Mouse (Mus musculus) embryonic facial prominence, embryonic 10.5 days (tissue): Measurements from ENCODE around the gene Kdelr2. TPM values are rescaled to one million over a fixed set of nuclear protein-coding genes. Genes with fewer than 3 reads are reported as not detected.

Source experiments
- DNase-seq: peaks from one replicate; pipeline ENCODE4 v3.0.0-alpha.2; 2017; ENCODE audit warnings: low spot score
- H3K27ac ChIP-seq: fragments of 300-500 bp; sonication (generic); replicated peaks from 2 replicates; pipeline ENCODE4 v1.5.1; 2016; ENCODE audit warnings: mild to moderate bottlenecking
- H3K27me3 ChIP-seq: fragments of 300-500 bp; sonication (generic); replicated peaks from 2 replicates; pipeline ENCODE4 v1.6.1; 2016; ENCODE audit warnings: low read depth, mild to moderate bottlenecking; ENCODE audit not compliant: poor library complexity, severe bottlenecking
- H3K36me3 ChIP-seq: fragments of 300-500 bp; sonication (generic); replicated peaks from 2 replicates; pipeline ENCODE4 v1.6.1; 2016; ENCODE audit warnings: mild to moderate bottlenecking, moderate library complexity
- H3K4me1 ChIP-seq: fragments of 300-500 bp; sonication (generic); 2 replicates; pipeline ENCODE4 v1.6.1; 2016
- H3K4me3 ChIP-seq: fragments of 300-500 bp; sonication (generic); 2 replicates; pipeline ENCODE4 v1.5.1; 2016; ENCODE audit warnings: mild to moderate bottlenecking, moderate library complexity
- H3K9me3 ChIP-seq: fragments of 300-500 bp; sonication (generic); 2 replicates; pipeline ENCODE4 v1.6.1; 2016; ENCODE audit warnings: mild to moderate bottlenecking
- WGBS: fragments of 180-500 bp; shearing (Covaris S2); methylation state at CpG from one replicate; pipeline ENCODE4 v1.1.7; 2016; 5-methylcytosine and 5-hydroxymethylcytosine counted together
- polyA plus RNA-seq: library from polyadenylated mRNA; unstranded; fragments of >200 nt; fragmentation: Nextera tagmentation; extraction: Ambion mirVana; gene quantifications from 2 replicates; pipeline ENCODE4 v1.2.1, GENCODE M21; 2016

Kdelr2 gene
- polyA plus RNA-seq = 221 and 226 TPM in 2 replicates

- H3K36me3 ChIP-seq = peaks cover 39% of the 10 kb centered on the region
- H3K9me3 ChIP-seq = no peaks in the 10 kb centered on the region
- peak within 1 kb of the TSS; percentile 97 for H3K4me3 ChIP-seq
- peaks cover 22% of the 10 kb centered on the region for H3K4me1 ChIP-seq
- DNase-seq = peak; percentile 95
- no peaks in the 10 kb centered on the region for H3K27me3 ChIP-seq
- 1% methylated on average over 72 of the region's 72 CpGs for whole genome bisulfite sequencing
- H3K27ac ChIP-seq = peak within 1 kb of the TSS; percentile 91
Measured at GRCm38 (mm10) chr5:143403221-143404147, at the start of gene Kdelr2. Gene Kdelr2, plus strand, starts transcription at chr5:143403838.

- DNase-seq = no peak
- Histone ChIP-seq H3K27ac (no peak overlapping the region), H3K4me3 (no peak overlapping the region), H3K27me3 (peaks cover 60% of the 10 kb centered on the region), H3K4me1 (peaks cover 19% of the 10 kb centered on the region), H3K9me3 (peaks cover 3% of the 10 kb centered on the region; the same call in 1 of the 2 replicates), H3K36me3 (no peaks in the 10 kb centered on the region)
- 40% methylated on average over 5 of the region's 5 CpGs for WGBS
Measured at GRCm38 (mm10) chr5:143356017-143356416, 47.6 kb upstream of the Kdelr2 start.

- 14% methylated on average over 17 of the region's 17 CpGs for WGBS
- peak within 1 kb of the TSS; percentile 48 for H3K4me3 ChIP-seq
- H3K27ac ChIP-seq = peak within 1 kb of the TSS; percentile 19; the same call in 1 of the 2 replicates
- peaks cover 19% of the 10 kb centered on the region for H3K4me1 ChIP-seq
- peaks cover 61% of the 10 kb centered on the region for H3K27me3 ChIP-seq
- H3K9me3 ChIP-seq = peaks cover 3% of the 10 kb centered on the region; the same call in 1 of the 2 replicates
- no peaks in the 10 kb centered on the region for H3K36me3 ChIP-seq
- peak; percentile 54 for DNase-seq
Measured at GRCm38 (mm10) chr5:143356686-143357388, 46.8 kb upstream of the Kdelr2 start, which contains the start of gene Grid2ip. Gene Grid2ip, plus strand, starts transcription at chr5:143357338.

- Histone ChIP-seq H3K27me3 (peaks cover 68% of the 10 kb centered on the region), H3K9me3 (peaks cover 2% of the 10 kb centered on the region; the same call in 1 of the 2 replicates), H3K4me1 (peaks cover 19% of the 10 kb centered on the region), H3K36me3 (no peaks in the 10 kb centered on the region), H3K4me3 (peak overlapping the region; percentile 48), H3K27ac (peak overlapping the region; percentile 19; the same call in 1 of the 2 replicates)
- 3% methylated on average over 28 of the region's 28 CpGs for WGBS
- DNase-seq = peak; percentile 35
Measured at GRCm38 (mm10) chr5:143357564-143357963, 46.1 kb upstream of the Kdelr2 start.

GRCm38 (mm10) chr5:143359263-143359662 is 44.4 kb upstream of the Kdelr2 start:
- H3K9me3 ChIP-seq = no peaks in the 10 kb centered on the region
- no peak for DNase-seq
- H3K4me3 ChIP-seq = no peak overlapping the region
- 41% methylated on average over 7 of the region's 7 CpGs for WGBS
- H3K27me3 ChIP-seq = peaks cover 85% of the 10 kb centered on the region
- no peaks in the 10 kb centered on the region for H3K36me3 ChIP-seq
- peaks cover 30% of the 10 kb centered on the region for H3K4me1 ChIP-seq
- no peak overlapping the region for H3K27ac ChIP-seq

GRCm38 (mm10) chr5:143360000-143360399 is 43.6 kb upstream of the Kdelr2 start:
- Histone ChIP-seq H3K4me1 (peaks cover 37% of the 10 kb centered on the region), H3K27ac (no peak overlapping the region), H3K27me3 (peaks cover 88% of the 10 kb centered on the region), H3K9me3 (no peaks in the 10 kb centered on the region), H3K36me3 (no peaks in the 10 kb centered on the region), H3K4me3 (no peak overlapping the region)
- WGBS = 54% methylated on average over 5 of the region's 5 CpGs
- DNase-seq = peak; percentile 48

GRCm38 (mm10) chr5:143361428-143361827 is 42.2 kb upstream of the Kdelr2 start:
- Histone ChIP-seq H3K36me3 (no peaks in the 10 kb centered on the region), H3K4me3 (no peak overlapping the region), H3K9me3 (no peaks in the 10 kb centered on the region), H3K27ac (no peak overlapping the region), H3K4me1 (peaks cover 33% of the 10 kb centered on the region), H3K27me3 (peaks cover 88% of the 10 kb centered on the region)
- no peak for DNase-seq
- 67% methylated on average over 7 of the region's 7 CpGs for WGBS

GRCm38 (mm10) chr5:143363678-143364615 is 39.7 kb upstream of the Kdelr2 start:
- Histone ChIP-seq H3K27ac (peak overlapping the region; percentile 58), H3K4me1 (peaks cover 19% of the 10 kb centered on the region), H3K4me3 (peak overlapping the region; percentile 67), H3K9me3 (no peaks in the 10 kb centered on the region), H3K36me3 (no peaks in the 10 kb centered on the region), H3K27me3 (peaks cover 83% of the 10 kb centered on the region)
- peak; percentile 89 for DNase-seq
- WGBS = under 1% methylated on average over 47 of the region's 47 CpGs

GRCm38 (mm10) chr5:143367931-143368330 is 35.7 kb upstream of the Kdelr2 start:
- Histone ChIP-seq H3K9me3 (no peaks in the 10 kb centered on the region), H3K4me1 (peaks cover 33% of the 10 kb centered on the region), H3K36me3 (no peaks in the 10 kb centered on the region), H3K4me3 (no peak overlapping the region), H3K27me3 (peaks cover 94% of the 10 kb centered on the region), H3K27ac (no peak overlapping the region)
- WGBS = 82% methylated on average over 3 of the region's 3 CpGs
- no peak for DNase-seq

- no peaks in the 10 kb centered on the region for H3K36me3 ChIP-seq
- H3K4me3 ChIP-seq = peak overlapping the region; percentile 48
- no peak overlapping the region for H3K27ac ChIP-seq
- peaks cover 21% of the 10 kb centered on the region for H3K4me1 ChIP-seq
- WGBS = under 1% methylated on average over 36 of the region's 36 CpGs
- H3K27me3 ChIP-seq = peaks cover 94% of the 10 kb centered on the region
- no peaks in the 10 kb centered on the region for H3K9me3 ChIP-seq
- DNase-seq = peak; percentile 37
Measured at GRCm38 (mm10) chr5:143369611-143370255, 33.9 kb upstream of the Kdelr2 start.

GRCm38 (mm10) chr5:143370416-143371145 is 33.1 kb upstream of the Kdelr2 start:
- Histone ChIP-seq H3K36me3 (no peaks in the 10 kb centered on the region), H3K9me3 (no peaks in the 10 kb centered on the region), H3K4me1 (peaks cover 23% of the 10 kb centered on the region), H3K27ac (no peak overlapping the region), H3K4me3 (peak overlapping the region; percentile 48), H3K27me3 (peaks cover 94% of the 10 kb centered on the region)
- DNase-seq = no peak
- WGBS = 26% methylated on average over 17 of the region's 17 CpGs
